Mouse (Mus musculus): ENCODE measurements around the gene Fermt2. TPM values are rescaled to one million over a fixed set of nuclear protein-coding genes. Genes with fewer than 3 reads are reported as not detected.

Fermt2 gene
- polyA plus RNA-seq, 1 experiment, result 127 TPM

GRCm38 (mm10) chr14:45528861-45529260 is 1.1 kb downstream of the Fermt2 start:
- TF ChIP-seq POLR2A (IDR thresholded peaks at IDR 0.05; ENCODE audit: borderline replicate concordance, extremely low read depth, low read depth, low read length) (no peak), CTCF (IDR thresholded peaks at IDR 0.05; ENCODE audit: insufficient read depth, low read length) (no peak)
- Histone ChIP-seq H3K4me1 (ENCODE audit: control insufficient read depth, insufficient read depth, low read length) (peaks cover 4% of the 10 kb centered on the region), H3K4me3 (replicated peaks; ENCODE audit: extremely low read depth, low read depth, low read length) (peak overlapping the region; percentile 96)
- 3% methylated on average over 13 of the region's 13 CpGs for WGBS
- DNase-seq, result peak; percentile 63

GRCm38 (mm10) chr14:45515771-45516170 is 14.1 kb downstream of the Fermt2 start:
- H3K4me1 ChIP-seq (ENCODE audit: control insufficient read depth, insufficient read depth, low read length), result peaks cover 28% of the 10 kb centered on the region
- 58% methylated on average over 11 of the region's 11 CpGs for WGBS
- no peak overlapping the region for H3K4me3 ChIP-seq (replicated peaks; ENCODE audit: extremely low read depth, low read depth, low read length)
- TF ChIP-seq CTCF (IDR thresholded peaks at IDR 0.05; ENCODE audit: insufficient read depth, low read length) (no peak), POLR2A (IDR thresholded peaks at IDR 0.05; ENCODE audit: borderline replicate concordance, extremely low read depth, low read depth, low read length) (no peak)
- DNase-seq, result no peak

- TF ChIP-seq POLR2A (IDR thresholded peaks at IDR 0.05; ENCODE audit: borderline replicate concordance, extremely low read depth, low read depth, low read length), result no peak
- no peak for TF ChIP-seq CTCF (IDR thresholded peaks at IDR 0.05; ENCODE audit: insufficient read depth, low read length)
- DNase-seq, result peak; percentile 47
- 29% methylated on average over 4 of the region's 4 CpGs for WGBS
- H3K4me1 ChIP-seq (ENCODE audit: control insufficient read depth, insufficient read depth, low read length), result peaks cover 58% of the 10 kb centered on the region
- H3K4me3 ChIP-seq (replicated peaks; ENCODE audit: extremely low read depth, low read depth, low read length), result no peak overlapping the region
Observed at GRCm38 (mm10) chr14:45510787-45511186, 19.1 kb downstream of the Fermt2 start.

GRCm38 (mm10) chr14:45507923-45508322 is 22.0 kb downstream of the Fermt2 start:
- no peak for DNase-seq
- peaks cover 57% of the 10 kb centered on the region for H3K4me1 ChIP-seq (ENCODE audit: control insufficient read depth, insufficient read depth, low read length)
- 6% methylated on average over 4 of the region's 4 CpGs for WGBS
- no peak overlapping the region for H3K4me3 ChIP-seq (replicated peaks; ENCODE audit: extremely low read depth, low read depth, low read length)
- TF ChIP-seq CTCF (IDR thresholded peaks at IDR 0.05; ENCODE audit: insufficient read depth, low read length) (no peak), POLR2A (IDR thresholded peaks at IDR 0.05; ENCODE audit: borderline replicate concordance, extremely low read depth, low read depth, low read length) (no peak)

- no peak for TF ChIP-seq CTCF (IDR thresholded peaks at IDR 0.05; ENCODE audit: insufficient read depth, low read length)
- no peak for TF ChIP-seq POLR2A (IDR thresholded peaks at IDR 0.05; ENCODE audit: borderline replicate concordance, extremely low read depth, low read depth, low read length)
- peaks cover 56% of the 10 kb centered on the region for H3K4me1 ChIP-seq (ENCODE audit: control insufficient read depth, insufficient read depth, low read length)
- WGBS, result 48% methylated on average over 3 of the region's 3 CpGs
- DNase-seq, result no peak
- H3K4me3 ChIP-seq (replicated peaks; ENCODE audit: extremely low read depth, low read depth, low read length), result no peak overlapping the region
Observed at GRCm38 (mm10) chr14:45507447-45507846, 22.5 kb downstream of the Fermt2 start.

- H3K4me1 ChIP-seq (ENCODE audit: control insufficient read depth, insufficient read depth, low read length), result peaks cover 53% of the 10 kb centered on the region
- DNase-seq, result peak; percentile 45
- H3K4me3 ChIP-seq (replicated peaks; ENCODE audit: extremely low read depth, low read depth, low read length), result no peak overlapping the region
- TF ChIP-seq CTCF (IDR thresholded peaks at IDR 0.05; ENCODE audit: insufficient read depth, low read length) (no peak), POLR2A (IDR thresholded peaks at IDR 0.05; ENCODE audit: borderline replicate concordance, extremely low read depth, low read depth, low read length) (no peak)
- WGBS, result 21% methylated on average over 6 of the region's 6 CpGs
Observed at GRCm38 (mm10) chr14:45507032-45507431, 22.9 kb downstream of the Fermt2 start.

- TF ChIP-seq POLR2A (IDR thresholded peaks at IDR 0.05; ENCODE audit: borderline replicate concordance, extremely low read depth, low read depth, low read length), result no peak
- TF ChIP-seq CTCF (IDR thresholded peaks at IDR 0.05; ENCODE audit: insufficient read depth, low read length), result no peak
- DNase-seq, result no peak
- 76% methylated on average over 4 of the region's 4 CpGs for WGBS
- H3K4me1 ChIP-seq (ENCODE audit: control insufficient read depth, insufficient read depth, low read length), result peaks cover 48% of the 10 kb centered on the region
- no peak overlapping the region for H3K4me3 ChIP-seq (replicated peaks; ENCODE audit: extremely low read depth, low read depth, low read length)
Observed at GRCm38 (mm10) chr14:45506165-45506564, 23.8 kb downstream of the Fermt2 start.

GRCm38 (mm10) chr14:45504422-45505113 is 25.4 kb downstream of the Fermt2 start:
- TF ChIP-seq POLR2A (IDR thresholded peaks at IDR 0.05; ENCODE audit: borderline replicate concordance, extremely low read depth, low read depth, low read length) (no peak), CTCF (IDR thresholded peaks at IDR 0.05; ENCODE audit: insufficient read depth, low read length) (no peak)
- no peak for DNase-seq
- 69% methylated on average over 10 of the region's 10 CpGs for WGBS

GRCm38 (mm10) chr14:45503934-45504333 is 26.0 kb downstream of the Fermt2 start:
- Histone ChIP-seq H3K4me3 (replicated peaks; ENCODE audit: extremely low read depth, low read depth, low read length) (no peak overlapping the region), H3K4me1 (ENCODE audit: control insufficient read depth, insufficient read depth, low read length) (peaks cover 32% of the 10 kb centered on the region)
- no peak for TF ChIP-seq POLR2A (IDR thresholded peaks at IDR 0.05; ENCODE audit: borderline replicate concordance, extremely low read depth, low read depth, low read length)
- 28% methylated on average over 3 of the region's 3 CpGs for WGBS
- no peak for DNase-seq

More at GRCm38 (mm10) chr14:45504422-45505113, 25.4 kb downstream of the Fermt2 start:
- H3K4me1 ChIP-seq (ENCODE audit: control insufficient read depth, insufficient read depth, low read length), result peaks cover 36% of the 10 kb centered on the region
- no peak overlapping the region for H3K4me3 ChIP-seq (replicated peaks; ENCODE audit: extremely low read depth, low read depth, low read length)

- Histone ChIP-seq H3K4me1 (ENCODE audit: control insufficient read depth, insufficient read depth, low read length) (peaks cover 4% of the 10 kb centered on the region), H3K4me3 (replicated peaks; ENCODE audit: extremely low read depth, low read depth, low read length) (no peak overlapping the region)
- 88% methylated on average over 11 of the region's 11 CpGs for WGBS
- TF ChIP-seq POLR2A (IDR thresholded peaks at IDR 0.05; ENCODE audit: borderline replicate concordance, extremely low read depth, low read depth, low read length) (no peak), CTCF (IDR thresholded peaks at IDR 0.05; ENCODE audit: insufficient read depth, low read length) (no peak)
- no peak for DNase-seq
Observed at GRCm38 (mm10) chr14:45500052-45500451, 29.9 kb downstream of the Fermt2 start.

All from lung, adult 2 months (tissue).